28 mouse cellular contexts compared by ENCODE assay signal in the genomic region with DNA sequence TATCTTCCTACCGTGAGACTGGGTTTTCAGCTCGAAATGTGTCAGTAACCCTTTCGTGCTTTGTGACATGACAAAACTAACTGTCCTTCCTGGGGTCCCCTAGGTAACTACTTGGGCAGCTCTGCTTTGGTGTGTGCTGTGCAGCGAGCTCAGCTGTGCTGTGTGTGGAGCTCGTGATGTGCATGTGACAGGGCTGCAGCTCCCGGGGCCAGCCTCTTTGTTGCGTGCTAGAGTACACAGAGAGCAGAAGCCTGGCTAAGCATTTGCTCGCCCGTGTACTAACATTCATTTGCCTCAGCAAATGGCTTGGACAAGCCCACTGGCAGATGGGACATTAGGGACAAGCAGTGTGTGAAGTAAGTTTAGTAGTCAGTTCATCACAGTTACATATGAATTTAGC. TPM values are rescaled to one million over a fixed set of nuclear protein-coding genes. Genes with fewer than 3 reads are reported as not detected.
A peak's percentile ranks its signal among the peaks of the same experiment; 100 is the strongest.
DNase-seq lines count a peak whose midpoint lies in the region; ATAC-seq and TF ChIP-seq lines count a peak whose summit lies in the region.
"Had no signal": no experiment of that assay in that cellular context is flagged by ENCODE, and none has a peak within 500 bp of the region (broad histone marks: within the 10 kb centered on the region; RNA-seq: fewer than 3 reads in every experiment).

No protein-coding gene starts in this region.

- TF ChIP-seq EP300 in lung, postnatal 0 days (IDR thresholded peaks at IDR 0.05): no peak

- H3K36me3 ChIP-seq in kidney, adult 2 months (ENCODE audit: control insufficient read depth, insufficient read depth, low read length): no peaks in the 10 kb centered on the region; the same call in 1 of the 2 replicates
- peaks cover 17% of the 10 kb centered on the region for H3K36me3 ChIP-seq in lung, postnatal 0 days (ENCODE audit: insufficient read depth, low read length)

- no peak overlapping the region for H3K27ac ChIP-seq in kidney, adult 2 months (ENCODE audit: insufficient read depth, low read depth, low read length)
- no peak overlapping the region for H3K27ac ChIP-seq in lung, postnatal 0 days (ENCODE audit: low read length)
- H3K27ac ChIP-seq: embryonic facial prominence, embryonic 10.5 days; embryonic facial prominence, embryonic 13.5 days; forebrain, embryonic 12.5 days; forebrain, embryonic 15.5 days; heart, adult 2 months; heart, embryonic 10.5 days; heart, embryonic 13.5 days; hindbrain, embryonic 12.5 days; hindbrain, embryonic 15.5 days had no signal

- H3K4me3 ChIP-seq in kidney, adult 2 months (ENCODE audit: insufficient read depth, low read depth, low read length): no peak overlapping the region
- no peak overlapping the region for H3K4me3 ChIP-seq in lung, postnatal 0 days (ENCODE audit: low read depth, low read length)
- H3K4me3 ChIP-seq: embryonic facial prominence, embryonic 10.5 days; embryonic facial prominence, embryonic 13.5 days; erythroblast, embryonic 14.5 days; forebrain, embryonic 12.5 days; forebrain, embryonic 15.5 days; heart, adult 2 months; heart, embryonic 10.5 days; heart, embryonic 13.5 days; hindbrain, embryonic 12.5 days; hindbrain, embryonic 15.5 days had no signal

- no peak overlapping the region for H3K4me2 ChIP-seq in lung, postnatal 0 days (replicated peaks; ENCODE audit: low read depth, low read length)
- H3K4me2 ChIP-seq: embryonic facial prominence, embryonic 13.5 days; forebrain, embryonic 12.5 days; forebrain, embryonic 15.5 days; heart, embryonic 13.5 days; hindbrain, embryonic 12.5 days; hindbrain, embryonic 15.5 days had no signal

- H3K4me1 ChIP-seq in kidney, adult 2 months (ENCODE audit: control insufficient read depth, insufficient read depth, low read length): peaks cover 4% of the 10 kb centered on the region; the same call in 1 of the 2 replicates
- H3K4me1 ChIP-seq in lung, postnatal 0 days (ENCODE audit: insufficient read depth, low read depth, low read length): no peaks in the 10 kb centered on the region
- H3K4me1 ChIP-seq: embryonic facial prominence, embryonic 10.5 days; embryonic facial prominence, embryonic 13.5 days; forebrain, embryonic 12.5 days; forebrain, embryonic 15.5 days; hindbrain, embryonic 12.5 days; hindbrain, embryonic 15.5 days had no signal

- no peak for TF ChIP-seq CTCF in kidney, adult 2 months (conservative IDR thresholded peaks at IDR 0.05; ENCODE audit: insufficient read depth, insufficient read length, low read depth, low read length)
- no peak for TF ChIP-seq CTCF in lung, postnatal 0 days (IDR thresholded peaks at IDR 0.05)

- no peaks in the 10 kb centered on the region for H3K27me3 ChIP-seq in kidney, adult 2 months (replicated peaks; ENCODE audit: control insufficient read depth, insufficient read depth, low read length)
- H3K27me3 ChIP-seq in lung, postnatal 0 days (replicated peaks; ENCODE audit: insufficient read depth, low read length): no peaks in the 10 kb centered on the region
- H3K27me3 ChIP-seq: embryonic facial prominence, embryonic 13.5 days; forebrain, embryonic 12.5 days; forebrain, embryonic 15.5 days; heart, embryonic 13.5 days; hindbrain, embryonic 12.5 days; hindbrain, embryonic 15.5 days; Patski had no signal

- no peak for DNase-seq in frontal cortex, postnatal 25 days (ENCODE audit: low spot score in 2 of 2)
- DNase-seq in kidney, adult 2 months: peak; percentile 30
- DNase-seq in kidney, adult 8-10 months: no peak
- DNase-seq in ZHBTc4 (ENCODE audit: low read depth, low spot score): peak; percentile 29
- no peak for DNase-seq in lung, postnatal 0 days (ENCODE audit: low spot score)
- DNase-seq: adrenal gland, adult 8-10 months; adrenal gland, postnatal 25 days; cerebellum, adult 11-12 months; cerebellum, adult 8-10 months; cerebellum, postnatal 10 days; cerebellum, postnatal 36 days; embryo, embryonic 11 days; gastrocnemius, postnatal 25 days; heart, adult 2 months; heart, postnatal 14 days had no signal

- 84% methylated on average over 9 of the region's 9 CpGs for WGBS in kidney, adult 2 months
- WGBS in lung, postnatal 0 days: 97% methylated on average over 9 of the region's 9 CpGs

- no peak overlapping the region for H3K9ac ChIP-seq in lung, postnatal 0 days (replicated peaks; ENCODE audit: low read depth)
- H3K9ac ChIP-seq: embryonic facial prominence, embryonic 13.5 days; forebrain, embryonic 12.5 days; forebrain, embryonic 15.5 days; heart, embryonic 13.5 days; hindbrain, embryonic 12.5 days; hindbrain, embryonic 15.5 days had no signal

- no peak for TF ChIP-seq POLR2A in kidney, adult 2 months (IDR thresholded peaks at IDR 0.05; ENCODE audit: low read depth, low read length)

- no peaks in the 10 kb centered on the region for H3K9me3 ChIP-seq in lung, postnatal 0 days (ENCODE audit: low read length)
- H3K9me3 ChIP-seq: forebrain, embryonic 12.5 days; forebrain, embryonic 15.5 days; heart, embryonic 10.5 days; heart, embryonic 13.5 days; hindbrain, embryonic 12.5 days; hindbrain, embryonic 15.5 days had no signal

- peak; percentile 27; the same call in 1 of the 2 replicates for ATAC-seq in frontal cortex, adult (ENCODE audit: low TSS enrichment)
- no peak for ATAC-seq in lung, postnatal 0 days
- ATAC-seq: activated CD4-positive, CD25-positive, alpha-beta regulatory T cell, adult 4 months; forebrain, embryonic 15.5 days; Patski had no signal

RNA-seq across cellular contexts. Expression of a gene that starts 9.6 kb away (rescaled TPM):
- polyA plus RNA-seq in kidney, adult 2 months (2012; rRNA removed): 4.5 and 5.0 TPM in 2 replicates
- polyA plus RNA-seq in lung, postnatal 0 days (2015; fragmentation: Nextera tagmentation; extraction: Ambion mirVana): 4.1 and 5.8 TPM in 2 replicates

RNA-seq across cellular contexts. Expression of a gene that starts 39.5 kb away (rescaled TPM):
- 4.7 and 5.0 TPM in 2 replicates for polyA plus RNA-seq in kidney, adult 2 months (2012; rRNA removed)
- 5.1 and 6.7 TPM in 2 replicates for polyA plus RNA-seq in lung, postnatal 0 days (2015; fragmentation: Nextera tagmentation; extraction: Ambion mirVana)

RNA-seq across cellular contexts. Expression of a gene that starts 57.8 kb away (rescaled TPM):
- 1.7 and 1.9 TPM in 2 replicates for polyA plus RNA-seq in kidney, adult 2 months (2012; rRNA removed)
- 2.3 and 2.4 TPM in 2 replicates for polyA plus RNA-seq in lung, postnatal 0 days (2015; fragmentation: Nextera tagmentation; extraction: Ambion mirVana)
- polyA plus RNA-seq: erythroblast, embryonic 14.5 days; G1E had no signal

Comparison
In these comparisons a context has a peak if more than half of its experiments do, and no peak if none do; other contexts are left out.
1. DNase-seq: peak in kidney, adult 2 months (single experiment) and ZHBTc4 (single experiment); none in frontal cortex, postnatal 25 days (0 of 2), kidney, adult 8-10 months (0 of 2) and lung, postnatal 0 days (single experiment).